Mouse (Mus musculus): ENCODE measurements at regions not wholly inside any gene's neighbourhood (a gene's known extent, or its start where the extent isn't known, plus 50 kb on each side); places are given as distances from the start of the nearest gene placed in this dataset.

- no peak for TF ChIP-seq CTCF (IDR thresholded peaks at IDR 0.05; ENCODE audit: low read depth)
- no peak for TF ChIP-seq EP300 (IDR thresholded peaks at IDR 0.05; ENCODE audit: low read depth)
Measured at GRCm38 (mm10) chr3:18764301-18765078, 816.3 kb downstream of the Cypt12 start.

Measured in liver, postnatal 0 days (tissue).